Mouse (Mus musculus) CH12.LX (cell line): ENCODE data around the gene Nbea.

ENCODE experiments used
- CTCF ChIP-seq, 2 experiments: IDR thresholded peaks in 1 of 2; conservative IDR thresholded peaks in 1 of 2; 2 replicates each; pipeline ENCODE4 v1.5.1; 2011 to 2012; ENCODE audit warnings: low read depth in 2 of 2, low read length in 2 of 2, improper control_type of control experiment in 1 of 2, inconsistent platforms in 1 of 2, mild to moderate bottlenecking in 1 of 2, moderate library complexity in 1 of 2
- GABPA ChIP-seq: IDR thresholded peaks from 2 replicates; pipeline ENCODE4 v1.6.1; 2012; ENCODE audit warnings: low read depth, low read length, improper control_type of control experiment, inconsistent platforms; ENCODE audit not compliant: insufficient replicate concordance
- MYC ChIP-seq: IDR thresholded peaks from 2 replicates; pipeline ENCODE4 v1.6.1; 2011; ENCODE audit warnings: low read depth, mild to moderate bottlenecking, improper control_type of control experiment, low read length
- TCF12 ChIP-seq: IDR thresholded peaks from 2 replicates; pipeline ENCODE4 v1.6.1; 2014; ENCODE audit warnings: low read depth, mild to moderate bottlenecking, inconsistent platforms, low read length, improper control_type of control experiment
- USF2 ChIP-seq: conservative IDR thresholded peaks from 2 replicates; pipeline ENCODE4 v1.6.1; 2011; ENCODE audit warnings: low read depth, low read length, improper control_type of control experiment

DNA sequence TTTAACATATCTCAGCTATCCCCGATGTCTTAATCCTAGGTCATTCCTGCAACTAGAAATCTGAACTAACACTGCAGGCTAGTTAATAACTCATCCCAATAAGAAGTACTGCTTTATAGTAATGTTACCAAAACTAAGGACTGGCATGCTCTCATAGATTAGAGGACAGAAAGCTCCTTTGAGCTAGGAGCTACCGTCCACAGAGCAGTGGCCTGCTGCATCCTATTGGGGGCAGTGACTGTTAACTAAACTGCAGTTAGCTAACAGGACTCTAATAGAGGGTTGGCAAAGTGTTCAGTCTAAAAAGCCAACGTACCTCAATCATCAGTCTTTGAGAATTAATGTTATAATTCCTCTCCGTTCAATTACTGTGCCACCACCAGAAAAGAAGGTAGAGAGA lies 348.3 kb downstream of the Nbea start:
- TF ChIP-seq MYC (no peak), CTCF (conservative IDR thresholded peaks at IDR 0.05 in 1 of 2, IDR thresholded peaks at IDR 0.05 in 1 of 2; ENCODE audit: low read depth in 2 of 2, low read length in 2 of 2) (no peak), USF2 (no peak), GABPA (no peak), TCF12 (no peak)
